Mouse (Mus musculus) mouse embryonic stem cell (cell line): Measurements from ENCODE around the gene Mex3b.

Experiments used
- in situ Hi-C, 2 experiments: fragments of 300-500 bp; cut with MboI; formaldehyde crosslinking; loops; 1 replicate in 1 of 2; 3 replicates in 1 of 2; pipeline ENCODE4 v1.14.3; 2019 to 2020; ENCODE audit warnings: low sequenced_read_pairs in 2 of 2, low pct_unique_long_range_greater_than_20kb in 1 of 2, mixed read lengths in 1 of 2; ENCODE audit not compliant: unreplicated experiment in 1 of 2

The Mex3b gene

DNA sequence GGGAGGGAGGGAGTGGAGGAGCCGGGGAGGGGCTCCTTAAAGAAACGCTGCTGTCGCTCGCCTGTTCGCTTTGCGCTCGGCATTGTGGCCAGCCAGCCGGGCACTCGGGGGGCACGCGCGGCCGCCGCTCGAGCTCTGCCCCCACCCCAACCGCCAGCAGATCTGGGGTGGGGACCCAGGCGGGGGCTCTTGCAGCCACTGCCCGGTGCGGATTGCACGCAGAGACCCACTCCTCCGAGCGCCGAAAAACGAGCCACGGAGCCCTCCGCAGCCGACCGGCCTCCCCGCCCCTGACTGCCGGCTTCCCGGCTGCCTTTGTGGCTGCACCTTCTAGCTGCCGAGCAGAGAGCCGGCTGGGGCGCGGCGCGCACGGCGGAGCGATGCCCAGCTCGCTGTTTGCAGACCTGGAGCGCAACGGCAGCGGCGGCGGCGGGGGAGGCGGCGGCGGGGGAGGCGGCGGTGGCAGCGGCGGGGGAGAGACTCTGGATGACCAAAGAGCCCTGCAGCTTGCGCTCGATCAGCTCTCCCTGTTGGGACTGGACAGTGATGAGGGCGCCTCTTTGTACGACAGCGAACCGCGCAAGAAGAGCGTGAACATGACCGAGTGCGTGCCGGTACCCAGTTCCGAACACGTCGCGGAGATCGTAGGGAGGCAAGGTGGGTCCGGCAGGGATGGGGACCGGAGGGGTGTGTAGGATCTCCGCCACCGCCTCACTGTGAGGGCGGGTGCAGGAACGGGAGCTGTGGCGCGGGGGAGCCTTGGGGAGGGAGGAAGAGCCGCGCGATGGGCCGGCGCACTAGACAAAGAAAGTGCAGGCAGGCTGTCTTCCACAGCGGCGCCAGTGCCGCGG lies at the start of gene Mex3b:
Gene Mex3b, plus strand, starts transcription at position 63 of the 851 bp plus-strand sequence.
- in situ Hi-C loops: loop anchor here in 1 of 2 experiments (5.0 kb wide), 1 partner anchor 145 kb away; no protein-coding TSS in a partner anchor

DNA sequence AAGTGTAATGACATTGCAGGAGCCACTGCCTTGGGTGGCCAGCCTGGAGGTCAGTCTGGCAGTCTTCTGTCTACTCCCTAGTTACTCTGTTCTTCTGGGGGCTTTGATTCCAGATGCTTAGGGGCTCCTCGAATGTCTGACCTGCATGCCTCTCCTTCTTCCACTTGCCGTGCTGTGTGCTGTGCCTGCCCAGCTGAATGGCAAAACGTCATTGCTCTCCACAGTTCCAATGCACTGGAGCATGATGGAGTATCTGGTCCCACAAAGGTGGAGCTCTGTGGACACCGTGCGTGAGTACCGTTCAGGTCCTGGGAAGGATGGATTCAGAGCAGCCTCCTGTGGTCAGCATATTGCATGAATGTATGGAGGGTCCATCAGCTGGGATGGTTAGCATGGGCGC lies 47.6 kb upstream of the Mex3b start:
- in situ Hi-C loops: no loop called here

DNA sequence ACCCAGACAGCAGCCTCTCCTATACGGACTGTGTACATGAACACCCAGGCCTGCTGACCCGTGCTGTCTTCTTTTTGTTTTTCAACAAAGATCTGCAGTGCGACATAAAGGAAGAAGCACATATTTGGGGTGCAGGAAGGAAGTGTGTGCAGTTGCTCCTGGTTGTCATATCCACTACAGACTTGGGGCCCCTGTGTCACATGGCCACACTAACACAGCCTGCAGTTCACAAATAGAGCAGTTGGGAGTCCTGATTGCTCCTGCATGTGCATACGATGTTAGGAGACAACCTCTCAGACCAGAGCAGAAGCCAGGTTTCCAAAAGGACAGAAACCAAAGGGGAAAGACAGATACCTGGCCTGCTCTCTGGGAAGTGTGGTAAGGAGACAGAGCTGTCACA lies 46.5 kb upstream of the Mex3b start:
- in situ Hi-C loops: no loop called here

DNA sequence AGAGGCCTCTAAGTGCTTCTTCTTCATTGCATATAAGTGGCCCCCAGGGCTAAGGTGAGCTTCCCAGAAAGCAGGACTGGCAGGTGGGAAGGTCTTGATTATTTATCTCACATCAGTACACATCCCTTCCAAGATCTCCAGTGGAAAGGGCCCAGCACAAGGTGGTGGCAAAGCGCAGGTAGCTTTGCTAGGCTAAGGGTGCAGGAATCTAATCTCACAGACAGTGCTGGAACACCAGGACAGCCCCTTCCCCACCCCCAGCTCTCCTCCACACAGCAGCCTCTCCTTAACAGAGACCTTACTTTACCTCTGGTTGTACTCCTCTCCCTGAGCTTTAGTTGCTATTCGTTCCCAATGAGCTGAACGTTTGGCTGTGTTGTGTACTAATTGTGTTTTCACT lies 45.6 kb upstream of the Mex3b start:
- in situ Hi-C loops: no loop called here

DNA sequence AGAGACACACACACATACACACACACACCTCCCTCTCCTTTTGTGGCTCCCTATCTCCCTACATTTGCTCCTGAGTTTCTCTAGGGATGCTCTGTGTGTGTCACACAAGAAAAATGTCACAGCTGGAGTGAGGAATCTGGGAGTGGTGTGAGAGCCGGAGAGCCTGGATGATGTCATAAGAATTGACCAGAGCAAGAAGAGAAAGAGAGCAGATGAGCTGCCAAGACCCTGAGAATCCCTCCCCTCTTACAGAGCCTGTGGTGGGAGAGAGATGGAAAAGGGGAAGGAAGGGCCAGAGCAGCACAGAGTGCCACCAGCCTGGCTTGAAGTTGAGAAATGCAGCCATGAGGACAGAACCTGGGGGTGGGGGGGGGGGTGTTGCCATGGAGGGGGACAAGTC lies 44.6 kb upstream of the Mex3b start:
- in situ Hi-C loops: no loop called here

DNA sequence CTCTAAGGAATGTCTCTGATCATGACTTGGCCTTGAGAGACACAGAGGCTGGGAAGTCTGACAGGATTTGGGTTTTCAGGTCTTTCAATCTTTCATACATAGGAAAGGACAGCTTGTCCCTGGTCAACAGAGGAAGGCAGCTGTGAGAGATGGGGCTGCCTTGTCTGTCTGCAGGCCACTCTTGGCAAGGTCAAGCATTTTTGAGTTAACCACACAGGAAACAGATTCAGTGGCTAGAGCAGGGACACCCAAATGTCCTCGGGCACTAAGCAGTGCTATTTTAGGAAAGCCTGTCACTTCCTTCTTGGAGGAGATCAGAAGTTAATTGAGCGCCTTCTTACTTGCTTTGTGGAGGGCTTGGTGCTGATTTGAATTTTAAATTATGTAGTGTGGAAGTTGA lies 38.9 kb upstream of the Mex3b start:
- in situ Hi-C loops: no loop called here

DNA sequence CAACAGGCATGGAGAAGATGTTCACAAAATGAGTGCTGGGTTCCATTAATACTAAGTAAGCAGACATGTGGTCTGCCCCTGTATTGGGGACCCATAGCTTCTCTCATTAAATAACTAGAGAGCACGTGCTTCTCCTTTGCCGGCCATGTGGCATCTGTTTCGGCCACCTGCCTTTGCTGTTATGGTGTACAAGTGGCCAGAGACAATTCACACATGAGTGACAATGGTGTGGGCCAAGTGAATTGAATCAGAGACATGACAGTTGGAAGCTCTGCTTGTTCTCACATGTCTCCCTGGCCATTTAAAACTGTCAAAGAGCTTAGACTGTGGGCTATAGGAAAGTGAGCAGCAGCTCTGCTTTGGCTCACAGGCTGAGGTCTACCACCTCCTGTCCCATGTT lies 37.6 kb upstream of the Mex3b start:
- in situ Hi-C loops: no loop called here

DNA sequence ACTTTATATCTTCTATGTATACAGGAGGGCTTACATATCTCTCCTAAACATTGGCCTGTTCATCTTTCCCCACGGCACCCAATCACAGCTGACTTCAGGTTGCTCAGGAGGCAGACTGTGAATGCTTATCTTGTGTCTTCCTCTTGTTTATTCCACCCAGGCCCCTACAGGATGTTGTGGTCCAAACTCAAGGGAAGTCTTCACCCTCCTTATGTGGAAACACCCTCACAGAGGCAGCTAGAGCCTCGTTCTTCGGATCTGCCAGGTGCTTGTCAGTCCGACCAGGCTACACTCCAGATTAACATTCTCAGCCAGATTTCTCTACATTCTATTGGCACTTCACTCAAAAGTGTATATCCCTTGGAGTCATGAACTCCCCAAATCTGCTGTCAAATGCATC lies 32.7 kb upstream of the Mex3b start:
- in situ Hi-C loops: no loop called here

DNA sequence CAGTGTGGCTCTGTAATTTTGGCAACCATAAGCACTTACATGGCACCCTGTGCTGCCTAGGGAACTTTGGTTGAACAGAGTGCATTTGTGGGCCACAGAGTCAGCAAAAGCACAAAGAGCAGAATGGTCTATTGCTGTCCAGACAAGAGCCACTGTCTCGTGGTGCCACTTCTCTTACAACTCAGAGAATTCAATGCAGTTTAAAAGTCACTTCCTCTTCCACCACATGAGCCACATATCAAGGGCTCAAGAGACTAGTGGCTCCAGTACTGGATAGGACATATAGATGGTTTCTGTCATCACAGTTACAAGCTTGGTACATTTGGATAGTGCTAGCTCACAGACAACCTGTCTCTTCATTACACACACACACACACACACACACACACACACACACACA lies 28.7 kb upstream of the Mex3b start:
- in situ Hi-C loops: no loop called here

DNA sequence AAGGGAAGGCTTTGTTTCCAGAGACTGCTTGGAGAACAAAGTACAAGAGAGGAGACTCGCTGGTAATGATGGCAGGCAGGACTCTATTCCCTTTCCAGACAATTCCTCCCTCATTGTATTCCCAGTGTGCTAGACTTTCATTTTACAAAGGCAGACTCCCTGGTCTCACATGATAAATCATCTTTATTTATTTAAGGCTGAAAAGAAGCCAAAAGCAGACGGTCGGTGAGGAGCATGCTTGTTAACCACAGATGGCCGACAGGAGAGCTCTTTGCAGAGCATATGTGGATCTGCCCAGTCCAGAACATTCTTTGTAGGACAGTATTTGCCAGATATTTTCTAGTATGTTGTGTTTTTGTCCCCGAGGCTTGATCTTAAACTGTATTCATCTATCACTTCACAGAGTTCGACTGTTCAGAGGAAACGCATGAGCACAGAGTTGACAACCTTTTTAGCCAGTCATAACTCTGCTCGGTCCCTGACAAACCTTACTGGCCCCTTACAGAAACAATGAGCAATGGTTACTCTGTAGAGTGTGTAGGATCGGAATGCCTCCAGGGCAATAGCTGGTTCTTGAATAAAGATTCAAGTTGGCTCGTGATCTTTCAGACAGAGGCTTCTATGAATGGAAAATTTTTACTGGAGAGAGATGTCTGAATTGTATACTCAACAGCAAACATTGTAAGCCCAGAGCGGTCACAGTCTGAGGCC lies 28.0 kb upstream of the Mex3b start:
- in situ Hi-C loops: no loop called here

DNA sequence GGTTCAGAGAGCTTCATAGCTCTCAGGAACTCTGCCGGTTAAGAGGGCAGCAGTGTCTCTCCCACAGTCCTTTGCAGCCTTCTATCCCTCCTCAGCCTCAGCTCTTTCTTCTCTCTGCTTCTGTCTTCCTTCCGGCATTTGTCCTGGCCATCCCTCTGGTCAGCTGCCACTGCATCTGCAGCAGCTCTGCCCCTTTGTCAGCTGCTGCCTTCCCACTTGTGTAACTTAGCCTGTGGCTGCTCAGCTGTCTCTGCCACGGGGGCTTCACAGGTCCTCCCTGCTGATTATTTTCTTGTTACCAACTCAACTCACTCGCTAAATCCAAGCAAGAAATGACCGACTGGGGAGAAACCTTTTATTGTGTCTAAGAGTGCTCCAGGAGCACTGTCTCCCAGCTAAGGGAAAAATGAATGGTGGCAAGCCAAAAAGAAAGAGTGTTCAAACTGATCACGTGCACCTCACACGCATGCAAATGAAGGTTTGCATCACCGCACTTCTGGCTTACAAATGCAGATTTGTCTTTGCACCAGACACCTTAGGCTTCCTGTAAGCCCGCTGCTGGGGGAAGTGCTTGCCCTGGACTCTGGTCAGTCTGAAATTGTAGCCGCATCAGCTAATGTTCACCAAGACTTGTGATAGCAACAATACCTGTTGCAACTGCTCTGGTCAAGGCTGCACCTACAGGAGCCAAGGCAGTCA lies 24.8 kb upstream of the Mex3b start:
- in situ Hi-C loops: no loop called here

DNA sequence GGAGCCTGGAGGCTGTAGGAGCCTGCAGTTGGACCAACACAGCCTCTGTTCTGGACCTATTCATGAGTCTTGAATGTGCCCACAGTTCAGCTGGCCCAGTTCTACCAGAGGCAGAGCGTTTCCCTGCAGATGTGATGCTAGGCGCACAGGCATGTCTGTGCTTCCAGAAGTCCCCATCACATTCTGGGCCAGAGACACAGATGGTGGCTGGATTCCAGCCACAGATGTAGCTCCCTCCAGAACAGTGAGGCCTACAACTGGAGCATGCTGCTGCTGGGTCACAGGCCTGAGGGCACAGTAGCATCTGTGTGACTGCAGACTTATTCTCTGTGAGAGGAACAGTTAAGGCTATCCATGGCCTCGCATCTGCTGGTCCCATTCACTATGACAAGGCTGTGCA lies 16.4 kb upstream of the Mex3b start:
- in situ Hi-C loops: no loop called here

DNA sequence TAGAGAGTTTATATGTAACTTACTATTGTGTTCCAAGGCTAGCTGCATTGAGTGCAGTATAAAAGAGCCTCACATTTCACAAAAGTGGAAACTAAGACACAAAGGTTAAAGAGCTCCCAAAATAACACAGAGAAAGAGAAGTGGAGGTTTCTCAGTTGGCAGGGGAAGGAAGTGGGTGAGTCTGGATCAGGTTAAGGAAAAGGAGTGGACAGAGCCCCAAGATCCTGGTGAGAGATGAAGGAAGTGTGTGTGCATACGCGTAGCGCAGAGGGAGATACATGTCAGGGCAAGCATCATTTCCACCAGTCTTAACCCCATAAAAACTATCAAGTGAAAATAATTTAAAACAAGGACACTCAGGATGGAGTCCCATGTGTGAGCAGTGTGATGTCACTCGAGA lies 15.5 kb upstream of the Mex3b start:
- in situ Hi-C loops: no loop called here

DNA sequence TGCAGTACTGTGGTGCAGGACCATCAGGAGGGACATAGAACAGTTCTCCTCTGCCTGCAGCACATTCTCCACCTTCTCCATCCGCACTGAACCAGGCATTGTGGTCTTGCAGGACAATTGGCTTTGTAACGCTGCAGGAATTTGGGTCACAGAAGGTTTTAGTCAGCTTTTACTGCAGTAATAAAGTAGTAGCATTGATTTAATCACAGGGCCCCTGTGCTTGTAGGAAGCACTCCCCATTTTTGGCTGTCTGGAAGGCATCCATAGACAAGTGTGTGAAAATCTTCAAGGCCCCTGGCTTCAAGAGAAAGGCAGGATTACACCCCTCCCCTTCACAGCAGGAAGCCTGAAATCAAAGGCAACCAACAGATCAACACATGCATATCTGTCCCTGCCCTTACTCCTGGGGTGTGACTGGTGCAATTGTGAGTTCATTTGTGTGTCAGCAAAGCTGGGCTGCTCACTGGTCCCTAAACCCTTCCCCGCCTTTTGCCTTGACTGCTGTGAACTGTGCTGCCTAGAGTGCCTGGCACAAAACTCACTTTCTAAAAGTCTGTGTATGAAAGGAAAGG lies 12.9 kb upstream of the Mex3b start:
- in situ Hi-C loops: no loop called here

DNA sequence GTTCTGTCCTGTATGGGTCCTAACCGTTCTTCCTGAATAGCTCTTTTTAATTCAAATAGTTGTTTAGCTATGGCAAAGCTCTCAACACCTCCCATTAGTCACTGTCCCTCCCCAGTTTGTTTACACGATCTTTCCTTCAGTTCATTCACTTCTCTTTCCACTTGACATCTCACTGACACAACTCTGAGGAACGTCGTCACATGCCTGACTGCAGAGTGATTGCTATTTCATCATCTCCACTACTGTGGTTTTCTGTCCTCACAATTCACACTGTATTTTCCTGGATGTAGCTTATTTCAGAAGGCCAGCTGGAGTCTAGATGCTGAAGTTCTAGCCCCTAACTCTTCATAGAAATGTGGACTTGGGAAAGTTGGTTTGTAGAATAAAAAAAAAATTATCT lies 8.5 kb upstream of the Mex3b start:
- in situ Hi-C loops: no loop called here

DNA sequence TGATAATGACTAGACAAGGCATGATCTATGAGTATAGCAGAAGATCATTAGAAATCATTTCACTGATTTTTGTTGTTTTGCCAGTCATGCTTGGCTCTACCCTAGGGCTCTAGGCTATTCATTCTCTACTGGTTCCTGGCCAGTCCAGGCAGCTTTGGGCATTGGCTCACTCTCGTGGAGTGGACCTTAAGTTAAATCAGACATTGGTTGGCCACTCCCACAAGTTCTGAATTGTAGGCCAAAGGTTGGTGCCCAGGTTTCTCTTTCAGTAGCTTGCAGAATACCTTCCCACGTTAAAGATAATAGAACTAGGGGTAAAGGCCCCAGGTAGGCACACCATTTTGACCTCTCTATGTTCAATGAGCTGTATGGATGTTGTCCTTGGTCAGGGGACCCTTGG lies 6.5 kb upstream of the Mex3b start:
- in situ Hi-C loops: no loop called here

DNA sequence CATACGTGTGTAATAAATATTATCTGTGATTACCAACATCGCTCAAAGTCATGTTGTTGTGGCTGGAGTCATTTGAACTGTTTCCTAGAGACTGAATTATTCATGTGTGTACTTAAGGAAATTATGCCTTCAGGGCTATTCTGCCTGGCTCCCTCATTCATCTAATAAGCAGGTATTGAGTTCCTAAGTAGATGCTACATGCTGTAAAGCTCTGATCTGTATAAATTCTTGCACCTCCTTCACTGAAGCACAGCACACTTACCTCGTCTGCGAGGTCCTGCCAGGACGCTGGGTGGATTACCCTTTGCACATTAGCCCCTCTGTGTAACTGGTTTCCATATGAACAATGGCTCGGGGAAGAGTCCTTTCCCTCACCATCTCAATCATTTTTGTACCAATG lies 3.8 kb upstream of the Mex3b start:
- in situ Hi-C loops: no loop called here

DNA sequence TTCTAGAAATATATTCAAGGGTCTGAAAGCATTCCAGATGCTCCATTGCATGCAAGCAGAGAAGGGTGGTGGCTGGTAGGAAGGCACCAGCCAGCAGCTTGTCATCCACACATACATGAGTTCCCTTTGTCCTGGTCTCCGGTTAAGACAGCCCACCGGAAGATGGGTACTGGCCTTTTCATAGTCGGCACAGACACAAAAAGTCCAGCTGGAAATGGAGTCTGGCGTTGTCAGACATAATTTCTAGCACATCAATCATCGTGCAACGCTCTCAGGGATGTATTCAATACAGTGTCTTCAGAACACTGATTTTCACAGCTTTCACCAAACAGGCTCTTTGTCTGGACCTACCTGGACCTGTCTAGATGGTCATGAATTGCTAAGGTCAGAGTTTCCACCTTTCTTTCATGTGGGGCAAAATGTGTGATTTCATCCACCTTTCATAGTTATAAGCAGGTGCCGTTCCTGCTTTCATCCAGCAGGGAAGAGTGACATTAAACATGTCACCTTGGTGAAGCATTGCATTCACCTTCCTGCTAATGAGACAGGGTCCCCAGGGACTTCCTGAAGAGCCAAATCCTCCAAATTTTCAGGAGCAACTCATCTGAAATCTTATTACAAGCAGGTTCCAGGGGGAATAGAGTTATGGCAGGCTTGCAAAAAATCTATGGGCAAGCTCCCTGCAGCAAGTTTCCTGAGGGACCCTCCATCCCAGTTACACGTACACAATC lies 2.7 kb upstream of the Mex3b start:
- in situ Hi-C loops: no loop called here
